Mouse (Mus musculus) adrenal gland, adult 2 months (tissue): ENCODE data around the gene Tff2. TPM values are rescaled to one million over a fixed set of nuclear protein-coding genes. Genes with fewer than 3 reads are reported as not detected.

ENCODE experiments used
- polyA plus RNA-seq: library from polyadenylated mRNA; depleted of rRNA; stranded (reverse); fragments of >200 nt; gene quantifications from 2 replicates; pipeline ENCODE4 v1.2.3, GENCODE M21; 2012; rRNA removed
- total RNA-seq, 2 experiments: library from RNA; stranded (reverse); gene quantifications; 2 replicates each; pipeline ENCODE4 v1.2.3; 2021

Tff2 gene
- total and polyA plus RNA-seq, 3 experiments = not detected

Other genes with a start within 250 kb of the Tff2 start
- under 1 TPM; 0.06 to 0.07 TPM for gene Glp1r, start 242.5 kb downstream of the Tff2 start, total RNA-seq
- gene Glp1r, start 242.5 kb downstream of the Tff2 start, polyA plus RNA-seq = 0.03 TPM in 1 of 2 replicates, not detected in the other
- 1 to 10 TPM in 1 of 2 experiments, not detected in 1; 2.7 TPM for gene Umodl1, start 189.6 kb downstream of the Tff2 start, total RNA-seq
- 0.07 and 0.37 TPM in 2 replicates for gene Umodl1, start 189.6 kb downstream of the Tff2 start, polyA plus RNA-seq
- gene Abcg1, start 86.6 kb downstream of the Tff2 start, total RNA-seq = 10 to 100 TPM in 1 of 2 experiments, 1 to 10 TPM in 1; 5.2 to 18.6 TPM
- gene Abcg1, start 86.6 kb downstream of the Tff2 start, polyA plus RNA-seq = 7.9 and 8.2 TPM in 2 replicates
- not detected for gene Tff3, start 14.6 kb downstream of the Tff2 start, total RNA-seq
- 0.44 and 0.48 TPM in 2 replicates for gene Tff3, start 14.6 kb downstream of the Tff2 start, polyA plus RNA-seq
- gene Tff1, start 21.0 kb upstream of the Tff2 start, total RNA-seq = not detected
- gene Tff1, start 21.0 kb upstream of the Tff2 start, polyA plus RNA-seq = 0.16 and 6.8 TPM in 2 replicates
- not detected for gene Tmprss3, start 54.7 kb upstream of the Tff2 start, total RNA-seq
- not detected in 2 replicates for gene Tmprss3, start 54.7 kb upstream of the Tff2 start, polyA plus RNA-seq
- under 1 TPM in 1 of 2 experiments, not detected in 1; 0.24 TPM for gene Ubash3a, start 63.6 kb upstream of the Tff2 start, total RNA-seq
- gene Ubash3a, start 63.6 kb upstream of the Tff2 start, polyA plus RNA-seq = 0.16 and 0.18 TPM in 2 replicates
- 1 to 10 TPM; 4.5 to 8.0 TPM for gene Rsph1, start 133.1 kb upstream of the Tff2 start, total RNA-seq
- gene Rsph1, start 133.1 kb upstream of the Tff2 start, polyA plus RNA-seq = 0.21 and 0.22 TPM in 2 replicates
- 10 to 100 TPM in 1 of 2 experiments, 1 to 10 TPM in 1; 5.7 to 13.4 TPM for gene Slc37a1, start 142.5 kb upstream of the Tff2 start, total RNA-seq
- 13.1 and 15.1 TPM in 2 replicates for gene Slc37a1, start 142.5 kb upstream of the Tff2 start, polyA plus RNA-seq
- gene Pde9a, start 241.9 kb upstream of the Tff2 start, total RNA-seq = 1 to 10 TPM; 2.5 to 3.4 TPM
- 1.9 and 3.1 TPM in 2 replicates for gene Pde9a, start 241.9 kb upstream of the Tff2 start, polyA plus RNA-seq